Mouse (Mus musculus) gastrocnemius, postnatal 4 days (tissue): ENCODE results near the gene Zmynd19. TPM values are rescaled to one million over a fixed set of nuclear protein-coding genes. Genes with fewer than 3 reads are reported as not detected.

Source experiments
- microRNA-seq: library from miRNA; unstranded; fragments of <30 nt; microRNA quantifications from one replicate; pipeline ENCODE4 v1.2.0, GENCODE M21; 2021
- total RNA-seq, 2 experiments: library from RNA; stranded (reverse); gene quantifications; 2 replicates each; pipeline ENCODE4 v1.2.3; 2021

Gene Zmynd19
- total RNA-seq, 2 experiments from 2014 or later, result 23.9 to 25.9 TPM

Small RNA genes lying within 50 kb of the gene (microRNA-seq; reads per million reads assigned to microRNA genes)
- not detected for gene Gm22875

Other genes with a start within 250 kb of the Zmynd19 start
- under 1 TPM; 0.23 to 0.27 TPM for gene Cacna1b, start 186.6 kb upstream of the Zmynd19 start, total RNA-seq
- gene Ehmt1, start 30.2 kb upstream of the Zmynd19 start, total RNA-seq, result 10 to 100 TPM; 65.2 to 72.5 TPM
- 10 to 100 TPM; 15.0 to 17.5 TPM for gene Arrdc1, start 14.5 kb upstream of the Zmynd19 start, total RNA-seq
- 10 to 100 TPM in 1 of 2 experiments, 1 to 10 TPM in 1; 8.3 to 10.6 TPM for gene Dph7, start 12.6 kb downstream of the Zmynd19 start, total RNA-seq
- gene Mrpl41, start 25.3 kb downstream of the Zmynd19 start, total RNA-seq, result 10 to 100 TPM; 56.1 to 59.4 TPM
- gene Pnpla7, start 26.2 kb downstream of the Zmynd19 start, total RNA-seq, result 10 to 100 TPM; 17.3 to 23.2 TPM
- gene Nsmf, start 104.6 kb downstream of the Zmynd19 start, total RNA-seq, result 10 to 100 TPM; 43.1 to 47.7 TPM
- gene Entpd8, start 130.5 kb downstream of the Zmynd19 start, total RNA-seq, result not detected
- not detected for gene Noxa1, start 145.4 kb downstream of the Zmynd19 start, total RNA-seq
- 10 to 100 TPM; 20.8 to 22.5 TPM for gene Nrarp, start 231.0 kb downstream of the Zmynd19 start, total RNA-seq
- 1 to 10 TPM; 2.7 to 2.9 TPM for gene Tor4a, start 247.1 kb downstream of the Zmynd19 start, total RNA-seq